Comparison of ENCODE assay signal across 8 mouse cellular contexts in the genomic region with DNA sequence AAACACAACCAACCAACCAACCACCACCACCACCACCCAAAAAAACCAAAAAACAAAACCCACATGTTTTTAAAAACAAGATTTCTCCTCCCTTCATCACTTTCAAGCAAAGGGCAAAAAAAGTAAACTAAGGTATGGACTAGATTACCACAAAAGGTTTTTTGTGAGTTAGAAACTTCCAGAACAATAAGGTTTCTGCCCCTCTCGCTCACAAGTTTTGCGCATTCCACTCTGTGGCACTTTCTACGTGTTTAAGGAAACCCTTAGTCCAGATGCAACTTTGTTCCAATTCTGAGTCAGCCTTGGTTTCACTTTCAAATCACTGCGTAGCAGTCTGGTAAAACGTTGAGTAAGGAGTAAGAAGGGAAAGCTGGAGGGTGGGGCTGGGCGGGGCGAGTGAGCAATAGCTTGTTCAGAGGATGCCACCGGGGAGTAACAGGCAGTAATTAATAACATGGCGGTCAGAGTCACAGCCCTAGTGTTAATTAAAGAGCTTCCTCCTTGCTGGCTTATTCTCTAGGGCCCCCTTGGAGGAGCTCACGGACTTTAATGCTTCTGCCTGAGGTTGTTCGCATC. TPM values are rescaled to one million over a fixed set of nuclear protein-coding genes. Genes with fewer than 3 reads are reported as not detected.
DNase-seq lines count a peak whose midpoint lies in the region; ATAC-seq and TF ChIP-seq lines count a peak whose summit lies in the region.

No protein-coding gene starts in this region.

- H3K4me1 ChIP-seq in intestine, postnatal 0 days (replicated peaks; ENCODE audit: control insufficient read depth, insufficient read depth, low read length) = 0 out of 2 replicates have a peak, but pooled peaks cover 4% of the 10 kb centered on the region
- H3K4me1 ChIP-seq in forebrain, embryonic 13.5 days = no peaks in the 10 kb centered on the region

- peak; percentile 77 for ATAC-seq in intestine, postnatal 0 days
- peak; percentile 71 for ATAC-seq in megakaryocyte, adult 5-6 weeks (ENCODE audit: poor library complexity, severe bottlenecking)
- ATAC-seq in forebrain, embryonic 13.5 days = no peak

- no peak for TF ChIP-seq CTCF in intestine, postnatal 0 days (IDR thresholded peaks at IDR 0.05; ENCODE audit: low read depth)

- no peak overlapping the region for H3K9ac ChIP-seq in intestine, postnatal 0 days (ENCODE audit: low read depth, low read length)
- no peak overlapping the region for H3K9ac ChIP-seq in forebrain, embryonic 13.5 days

- peak overlapping the region; percentile 65 for H3K27ac ChIP-seq in intestine, postnatal 0 days (ENCODE audit: low read depth, low read length)
- no peak overlapping the region for H3K27ac ChIP-seq in forebrain, embryonic 13.5 days

- H3K4me3 ChIP-seq in intestine, postnatal 0 days (ENCODE audit: low read depth, low read length) = peak overlapping the region; percentile 6; the same call in 1 of the 2 replicates
- H3K4me3 ChIP-seq in forebrain, embryonic 13.5 days = no peak overlapping the region

- H3K4me2 ChIP-seq in intestine, postnatal 0 days (replicated peaks; ENCODE audit: low read depth) = peak overlapping the region; percentile 54
- H3K4me2 ChIP-seq in forebrain, embryonic 13.5 days = no peak overlapping the region

- DNase-seq in embryo, embryonic 10.5 days (ENCODE audit: low spot score) = peak; percentile 14
- DNase-seq in embryo, embryonic 11 days = no peak
- peak; percentile 83 for DNase-seq in 3134 (ENCODE audit: extremely low read depth, insufficient read length, low spot score)
- DNase-seq in adrenal gland, postnatal 36 days = peak; percentile 29 to 61
- no peak for DNase-seq in left cerebral cortex, adult 11 months (ENCODE audit: low spot score)

- 29% methylated on average over 11 of the region's 11 CpGs for WGBS in intestine, postnatal 0 days
- WGBS in forebrain, embryonic 13.5 days = 64% methylated on average over 11 of the region's 11 CpGs

- no peaks in the 10 kb centered on the region for H3K9me3 ChIP-seq in intestine, postnatal 0 days (ENCODE audit: control insufficient read depth)
- no peaks in the 10 kb centered on the region for H3K9me3 ChIP-seq in forebrain, embryonic 13.5 days (replicated peaks)

- H3K36me3 ChIP-seq in intestine, postnatal 0 days (ENCODE audit: control insufficient read depth, insufficient read depth) = no peaks in the 10 kb centered on the region
- H3K36me3 ChIP-seq in forebrain, embryonic 13.5 days (ENCODE audit: poor library complexity, severe bottlenecking) = no peaks in the 10 kb centered on the region

- no peaks in the 10 kb centered on the region for H3K27me3 ChIP-seq in intestine, postnatal 0 days (replicated peaks; ENCODE audit: control insufficient read depth, insufficient read depth, low read length)
- no peaks in the 10 kb centered on the region for H3K27me3 ChIP-seq in forebrain, embryonic 13.5 days

RNA-seq across cellular contexts. Expression of gene Smg1, which starts 34.0 kb away (rescaled TPM):
- total RNA-seq in adrenal gland, postnatal 36 days (2021) = 10 to 100 TPM; 42.8 to 49.1 TPM
- 6.7 and 7.9 TPM in 2 replicates for polyA plus RNA-seq in intestine, postnatal 0 days (2015; fragmentation: Nextera tagmentation; extraction: Ambion mirVana)
- 55.5 and 70.0 TPM in 2 replicates for total RNA-seq in megakaryocyte, adult 5-6 weeks (2015)
- 43.3 and 57.1 TPM in 2 replicates for total RNA-seq in megakaryocyte, adult 5-6 weeks (2017)
- polyA plus RNA-seq in forebrain, embryonic 13.5 days (2015; fragmentation: Nextera tagmentation; extraction: Ambion mirVana) = 19.1 and 19.3 TPM in 2 replicates

Comparison
In these comparisons a context has a peak if more than half of its experiments do, and no peak if none do; other contexts are left out.
1. DNase-seq: peak in embryo, embryonic 10.5 days (single experiment), 3134 (single experiment) and adrenal gland, postnatal 36 days (2 of 2); none in embryo, embryonic 11 days (single experiment) and left cerebral cortex, adult 11 months (single experiment).